Mouse (Mus musculus) right cerebral cortex, postnatal 14 days (tissue): ENCODE results near the gene Cdc34.

Source experiments
- DNase-seq: peaks from one replicate; pipeline ENCODE4 v3.0.0; 2022

The Cdc34 gene

GRCm38 (mm10) chr10:79723047-79723446 lies 41.1 kb downstream of the Cdc34 start:
- no peak for DNase-seq

GRCm38 (mm10) chr10:79723692-79724091 lies 41.7 kb downstream of the Cdc34 start:
- no peak for DNase-seq

- DNase-seq = peak; percentile 49
Measured at GRCm38 (mm10) chr10:79726090-79726489, 44.1 kb downstream of the Cdc34 start.

GRCm38 (mm10) chr10:79728323-79729249 lies 46.6 kb downstream of the Cdc34 start:
- no peak for DNase-seq

GRCm38 (mm10) chr10:79729357-79729965 lies 47.5 kb downstream of the Cdc34 start:
- peak; percentile 48 for DNase-seq

- peak; percentile 54 for DNase-seq
Measured at GRCm38 (mm10) chr10:79732500-79732899, 50.5 kb downstream of the Cdc34 start.

GRCm38 (mm10) chr10:79733847-79734246 lies 51.9 kb downstream of the Cdc34 start:
- DNase-seq = no peak

- DNase-seq = no peak
Measured at GRCm38 (mm10) chr10:79735361-79735760, 53.4 kb downstream of the Cdc34 start.

GRCm38 (mm10) chr10:79736706-79737105 lies 54.7 kb downstream of the Cdc34 start:
- no peak for DNase-seq
